Mouse (Mus musculus) cerebellum, adult 18-20 months (tissue): ENCODE data around the gene Rnase12.
"Not testable (repeated sequence)": the region's sequence is repeated elsewhere in the genome, so short reads cannot be mapped to it uniquely, and the experiment has no call there.

Experiments
- DNase-seq, 2 experiments: peaks; one replicate each; pipeline ENCODE4 v3.0.0; 2021

Rnase12 gene

GRCm38 (mm10) chr14:51015780-51016179, 41.7 kb downstream of the Rnase12 start:
- DNase-seq, result no peak

GRCm38 (mm10) chr14:51014724-51015123, 42.7 kb downstream of the Rnase12 start:
- DNase-seq, result not testable (repeated sequence)

GRCm38 (mm10) chr14:51009572-51009971, 47.9 kb downstream of the Rnase12 start:
- no peak for DNase-seq

GRCm38 (mm10) chr14:51008781-51009180, 48.7 kb downstream of the Rnase12 start:
- no peak for DNase-seq

GRCm38 (mm10) chr14:51007914-51008713, 49.3 kb downstream of the Rnase12 start:
- no peak for DNase-seq

GRCm38 (mm10) chr14:51007152-51007801, 50.2 kb downstream of the Rnase12 start, which contains the start of gene Rnase10:
Gene Rnase10, plus strand, starts transcription at chr14:51007751.
- DNase-seq, result no peak
